Mouse (Mus musculus): ENCODE data around the gene Dnttip2. TPM values are rescaled to one million over a fixed set of nuclear protein-coding genes. Genes with fewer than 3 reads are reported as not detected.
A peak's percentile ranks its signal among the peaks of the same experiment; 100 is the strongest.

Dnttip2 gene
- polyA plus RNA-seq, 1 experiment from 2014 or later = 73.3 TPM

DNA sequence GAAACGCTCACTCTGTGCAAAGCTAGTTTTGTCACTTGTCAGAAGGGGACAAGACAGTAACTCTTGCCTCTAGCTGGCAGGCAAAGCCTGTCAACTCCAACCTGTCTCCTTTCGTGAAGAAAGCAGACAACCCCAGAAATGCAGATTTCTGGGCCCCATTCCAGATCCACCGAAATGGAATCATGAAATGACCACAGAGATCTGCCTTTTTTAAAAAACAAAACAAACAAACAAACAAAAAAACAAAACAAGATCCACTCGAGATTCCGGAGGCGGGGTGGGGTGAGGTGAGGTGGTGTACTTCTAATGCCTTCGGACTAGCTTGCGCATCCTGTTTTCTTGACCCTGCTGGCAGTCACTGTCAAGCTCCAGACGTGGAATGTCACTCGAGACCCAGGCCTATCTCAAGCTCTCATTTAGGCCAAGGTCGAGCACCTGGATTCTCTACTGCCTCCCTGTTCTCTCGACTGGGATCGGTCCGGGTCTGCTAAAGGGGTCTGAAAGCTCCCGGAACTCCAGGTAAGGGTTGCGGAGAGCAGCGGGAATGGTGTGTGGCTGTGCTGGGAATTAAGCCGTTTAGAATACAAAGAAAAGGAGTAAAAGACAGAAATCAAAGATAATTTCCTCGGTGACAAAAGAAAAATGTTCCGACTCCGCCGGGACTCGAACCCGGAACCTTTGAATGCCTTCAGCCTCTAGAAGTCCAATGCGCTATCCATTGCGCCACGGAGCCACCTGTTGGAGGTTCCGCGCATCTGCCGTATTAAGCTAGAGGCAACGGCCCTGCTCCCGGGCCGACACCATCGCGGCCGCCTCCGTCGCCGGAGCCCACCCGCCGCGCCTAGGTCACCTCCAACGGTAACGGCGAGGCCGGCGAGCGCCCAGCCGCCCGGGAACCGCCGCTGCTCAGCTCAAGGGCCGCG lies 18.4 kb downstream of the Dnttip2 start:
- peak overlapping the region; percentile 80 for H3K9ac ChIP-seq
- no peaks in the 10 kb centered on the region for H3K27me3 ChIP-seq
- WGBS = 6% methylated on average over 54 of the region's 54 CpGs
- H3K4me3 ChIP-seq (replicated peaks) = peak overlapping the region; percentile 72
- peaks cover 20% of the 10 kb centered on the region for H3K4me1 ChIP-seq
- H3K4me2 ChIP-seq = peak overlapping the region; percentile 68
- peak overlapping the region; percentile 97 for H3K27ac ChIP-seq
- no peaks in the 10 kb centered on the region for H3K36me3 ChIP-seq
- peak; percentile 89 for ATAC-seq (replicated peaks; ENCODE audit: low FRiP score)
- H3K9me3 ChIP-seq (replicated peaks) = no peaks in the 10 kb centered on the region

DNA sequence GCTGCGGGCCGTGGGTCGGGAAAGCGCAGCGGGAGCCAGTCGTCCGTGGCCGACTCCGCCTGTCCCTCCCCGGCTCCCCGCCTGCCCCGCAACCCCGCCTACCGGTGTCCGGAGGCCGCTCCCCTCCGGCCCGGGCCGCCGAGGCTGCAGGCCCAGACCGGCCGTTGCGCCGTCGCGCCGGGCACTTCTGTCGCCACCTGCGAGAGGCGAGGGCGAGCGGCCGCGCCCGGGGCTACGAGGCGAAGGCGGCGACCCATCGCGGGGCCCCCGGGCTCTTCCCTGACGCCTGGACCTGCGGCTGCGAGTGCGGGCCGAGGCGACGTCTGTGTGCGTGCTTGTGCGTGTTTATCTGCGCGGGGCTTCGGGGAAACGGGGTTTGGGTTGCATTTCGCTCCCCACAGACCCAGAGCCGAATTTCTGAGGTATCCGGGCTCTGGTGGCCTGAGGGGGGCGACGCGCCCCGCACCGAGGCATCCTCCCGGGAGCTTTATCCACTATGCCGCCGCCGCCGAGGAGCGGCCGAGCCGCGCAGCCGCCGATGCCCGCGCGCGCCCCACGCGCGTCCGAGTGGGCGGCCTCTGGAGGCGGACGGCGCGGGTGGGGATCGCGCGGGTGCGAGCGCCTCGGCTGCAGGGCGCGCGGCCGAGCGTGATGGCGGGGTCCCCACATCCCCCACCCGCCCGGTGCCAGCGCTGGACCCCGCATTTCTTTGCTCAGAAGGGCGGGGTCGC lies 19.2 kb downstream of the Dnttip2 start:
- peak; percentile 95 for ATAC-seq (replicated peaks; ENCODE audit: low FRiP score)
- no peaks in the 10 kb centered on the region for H3K36me3 ChIP-seq
- peak overlapping the region; percentile 80 for H3K9ac ChIP-seq
- H3K27ac ChIP-seq = peak overlapping the region; percentile 97
- H3K9me3 ChIP-seq (replicated peaks) = no peaks in the 10 kb centered on the region
- H3K4me2 ChIP-seq = peak overlapping the region; percentile 68
- WGBS = under 1% methylated on average over 94 of the region's 105 CpGs
- H3K4me3 ChIP-seq (replicated peaks) = peak overlapping the region; percentile 72
- H3K4me1 ChIP-seq = peaks cover 20% of the 10 kb centered on the region
- no peaks in the 10 kb centered on the region for H3K27me3 ChIP-seq

DNA sequence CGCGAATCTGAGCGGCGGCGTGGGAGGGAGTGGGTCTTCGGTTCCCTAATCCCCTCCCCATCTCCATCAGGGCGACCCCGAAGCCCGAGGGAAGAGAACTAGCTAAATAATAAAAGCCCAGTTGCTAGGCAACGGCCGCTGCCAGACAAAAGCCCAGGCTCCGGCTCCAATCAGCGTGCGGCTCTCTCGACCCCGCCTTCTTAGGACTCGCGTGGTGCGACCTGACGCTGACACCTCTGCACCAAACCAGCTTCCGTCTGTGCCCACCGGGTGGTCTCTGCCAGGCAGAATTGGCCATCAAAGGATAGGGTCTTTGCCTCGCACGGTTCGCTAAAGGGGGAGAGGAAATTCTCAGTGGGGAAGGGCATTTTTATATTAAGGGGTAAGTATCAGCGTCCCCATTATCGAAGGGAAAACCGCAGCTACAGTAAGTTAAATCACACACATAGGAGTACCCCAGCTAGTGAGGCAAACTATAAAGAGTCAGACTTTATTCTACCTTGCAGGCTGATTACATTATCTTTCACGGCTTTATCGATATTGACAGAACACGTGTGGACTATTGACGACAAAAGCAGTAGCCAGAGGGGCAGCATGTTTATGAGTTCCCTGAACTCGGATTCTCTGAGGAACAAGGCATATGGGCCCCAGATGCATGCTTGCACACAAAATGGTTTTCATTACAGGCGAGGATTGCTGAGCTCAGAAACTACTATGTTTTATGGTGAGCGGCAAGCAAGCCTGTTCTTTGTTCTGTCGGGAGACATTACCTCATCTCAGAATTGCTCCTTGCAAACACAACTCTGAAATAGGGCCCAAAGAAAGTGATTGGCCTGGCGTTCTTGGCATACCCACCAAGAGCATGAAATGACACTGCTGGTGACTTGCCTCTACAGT lies 20.0 kb downstream of the Dnttip2 start, which contains the start of gene Bcar3:
Gene Bcar3 (plus strand): TSS at position 183 of the 897 bp plus-strand sequence.
- peak within 1 kb of the TSS; percentile 68 for H3K4me2 ChIP-seq
- H3K27me3 ChIP-seq = no peaks in the 10 kb centered on the region
- no peaks in the 10 kb centered on the region for H3K36me3 ChIP-seq
- ATAC-seq (replicated peaks; ENCODE audit: low FRiP score) = peak; percentile 69
- H3K4me1 ChIP-seq = peaks cover 20% of the 10 kb centered on the region
- H3K9me3 ChIP-seq (replicated peaks) = no peaks in the 10 kb centered on the region
- H3K4me3 ChIP-seq (replicated peaks) = peak within 1 kb of the TSS; percentile 72
- H3K9ac ChIP-seq = peak within 1 kb of the TSS; percentile 80
- H3K27ac ChIP-seq = peak within 1 kb of the TSS; percentile 97
- 6% methylated on average over 37 of the region's 37 CpGs for WGBS

DNA sequence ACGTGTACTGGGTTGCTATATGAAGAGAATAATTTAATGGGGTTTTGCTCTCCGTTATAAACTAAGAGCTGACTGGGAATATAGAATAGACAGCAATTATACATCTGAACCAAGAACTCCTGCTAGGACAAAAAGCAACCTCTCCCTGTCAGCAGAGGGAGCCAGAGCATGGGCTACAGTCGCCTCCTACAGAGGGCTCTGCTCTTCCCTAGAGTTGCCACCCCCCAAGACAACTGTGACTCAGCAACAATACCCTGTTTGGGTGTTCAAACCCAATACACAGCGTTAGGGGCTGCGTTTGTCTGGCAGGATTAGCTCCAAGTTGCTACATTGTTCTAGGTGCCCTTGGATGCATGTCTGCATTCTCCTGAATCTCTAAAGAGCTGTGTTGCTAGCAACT lies 21.3 kb downstream of the Dnttip2 start:
- H3K27ac ChIP-seq = no peak overlapping the region
- no peak overlapping the region for H3K9ac ChIP-seq
- no peak overlapping the region for H3K4me2 ChIP-seq
- no peak overlapping the region for H3K4me3 ChIP-seq (replicated peaks)
- WGBS = 14% methylated on average over 5 of the region's 5 CpGs
- peaks cover 20% of the 10 kb centered on the region for H3K4me1 ChIP-seq
- no peak for ATAC-seq (replicated peaks; ENCODE audit: low FRiP score)
- H3K36me3 ChIP-seq = no peaks in the 10 kb centered on the region
- no peaks in the 10 kb centered on the region for H3K27me3 ChIP-seq
- H3K9me3 ChIP-seq (replicated peaks) = no peaks in the 10 kb centered on the region

DNA sequence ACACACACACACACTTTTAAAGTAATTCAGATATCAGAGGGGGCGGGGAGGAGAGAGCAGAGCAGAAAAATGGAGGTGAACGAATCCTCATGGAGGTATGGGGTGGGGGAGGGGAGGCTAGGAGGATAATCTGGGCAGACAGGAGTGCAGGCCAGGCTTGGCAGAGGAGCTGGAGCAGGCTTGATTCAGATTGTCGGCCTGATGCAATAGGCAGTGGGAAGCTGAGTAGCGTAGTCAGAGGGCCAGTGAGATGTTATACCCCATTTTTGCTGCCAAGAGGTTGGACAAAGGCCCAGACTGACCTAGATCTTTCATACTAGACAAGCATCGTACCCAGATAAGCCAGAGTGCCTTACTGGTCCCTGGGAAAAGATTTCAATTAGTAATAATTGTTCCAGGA lies 22.8 kb downstream of the Dnttip2 start:
- H3K36me3 ChIP-seq = no peaks in the 10 kb centered on the region
- 72% methylated on average over 5 of the region's 5 CpGs for WGBS
- no peak for ATAC-seq (replicated peaks; ENCODE audit: low FRiP score)
- peaks cover 25% of the 10 kb centered on the region for H3K4me1 ChIP-seq
- no peak overlapping the region for H3K4me3 ChIP-seq (replicated peaks)
- H3K4me2 ChIP-seq = no peak overlapping the region
- no peaks in the 10 kb centered on the region for H3K27me3 ChIP-seq
- H3K9me3 ChIP-seq (replicated peaks) = no peaks in the 10 kb centered on the region
- no peak overlapping the region for H3K27ac ChIP-seq
- no peak overlapping the region for H3K9ac ChIP-seq

DNA sequence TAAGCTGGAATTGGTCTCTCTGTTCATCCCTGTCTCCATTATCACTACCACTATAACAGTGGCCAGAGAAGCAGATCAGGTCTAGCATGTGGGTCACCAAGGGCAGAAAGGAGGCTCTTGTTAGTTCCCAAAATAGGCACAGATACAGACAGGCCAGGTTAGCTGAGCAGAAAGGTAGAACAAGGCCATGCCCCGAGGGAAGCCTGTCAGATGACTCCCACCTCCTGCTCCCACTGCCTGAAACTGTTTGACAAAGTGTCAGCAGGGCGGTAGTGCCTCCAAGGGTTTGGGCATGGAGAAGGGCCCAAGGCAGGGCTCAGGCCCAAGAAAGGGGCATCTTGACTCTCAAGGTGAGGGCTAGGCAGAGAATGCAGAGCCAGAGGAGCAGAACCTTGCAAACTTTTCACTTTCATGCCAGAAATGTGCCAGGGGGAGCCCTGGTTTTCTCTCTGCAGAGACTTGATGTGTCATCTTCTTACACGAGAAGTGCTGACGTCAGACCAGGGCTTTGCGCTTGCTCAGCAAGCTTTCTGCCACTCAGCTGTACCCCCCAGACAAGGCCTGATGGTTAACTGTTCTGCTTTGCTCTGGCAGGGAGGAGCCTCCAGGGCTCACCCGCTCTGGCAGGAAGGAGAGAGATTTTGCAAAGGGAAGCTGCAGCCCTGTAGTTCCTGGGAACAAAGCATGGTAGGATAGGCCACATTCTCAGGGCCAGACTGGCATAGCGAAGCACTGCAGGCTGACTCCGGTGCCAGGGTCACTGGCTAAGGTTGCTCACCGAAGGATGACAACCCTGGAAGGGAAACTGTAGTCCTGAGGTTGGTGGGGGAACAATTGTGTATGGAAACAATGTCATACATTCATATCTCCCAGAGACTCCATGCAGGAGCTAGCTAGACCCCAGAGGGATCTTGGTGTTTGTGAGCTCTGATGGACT lies 27.1 kb downstream of the Dnttip2 start:
- no peak overlapping the region for H3K9ac ChIP-seq
- no peak overlapping the region for H3K4me3 ChIP-seq (replicated peaks)
- peaks cover 12% of the 10 kb centered on the region; the same call in 1 of the 2 replicates for H3K4me1 ChIP-seq
- H3K27ac ChIP-seq = peak overlapping the region; percentile 51
- peak; percentile 72; the same call in 1 of the 2 replicates for ATAC-seq (replicated peaks; ENCODE audit: low FRiP score)
- H3K27me3 ChIP-seq = no peaks in the 10 kb centered on the region
- H3K9me3 ChIP-seq (replicated peaks) = no peaks in the 10 kb centered on the region
- 61% methylated on average over 9 of the region's 9 CpGs for WGBS
- no peaks in the 10 kb centered on the region for H3K36me3 ChIP-seq
- no peak overlapping the region for H3K4me2 ChIP-seq

DNA sequence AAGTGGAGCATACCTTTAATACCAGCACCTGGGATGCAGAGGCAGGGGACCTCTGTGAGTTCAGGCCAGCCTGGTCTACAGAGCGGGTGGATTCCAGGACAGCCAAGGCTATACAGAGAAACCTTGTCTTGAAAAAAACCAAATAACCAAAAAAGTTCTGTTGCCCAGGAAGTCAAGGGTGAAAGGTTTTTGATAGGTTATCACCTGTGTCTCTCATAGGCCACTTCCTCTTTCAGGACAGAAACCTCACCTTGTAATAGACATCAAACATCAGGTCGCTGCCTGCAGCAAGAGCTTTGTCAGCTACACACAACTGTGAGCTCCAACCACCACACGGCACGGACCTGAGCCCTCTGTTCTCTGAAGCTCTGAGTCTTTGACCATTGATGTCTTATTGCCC lies 30.4 kb downstream of the Dnttip2 start:
- 85% methylated on average over 4 of the region's 4 CpGs for WGBS
- Histone ChIP-seq H3K4me3 (replicated peaks) (no peak overlapping the region), H3K27ac (no peak overlapping the region), H3K9me3 (replicated peaks) (no peaks in the 10 kb centered on the region), H3K27me3 (0 out of 2 replicates have a peak, but pooled peaks cover 6% of the 10 kb centered on the region), H3K4me1 (peaks cover 12% of the 10 kb centered on the region; the same call in 1 of the 2 replicates), H3K36me3 (no peaks in the 10 kb centered on the region), H3K4me2 (no peak overlapping the region), H3K9ac (no peak overlapping the region)
- ATAC-seq (replicated peaks; ENCODE audit: low FRiP score) = no peak

DNA sequence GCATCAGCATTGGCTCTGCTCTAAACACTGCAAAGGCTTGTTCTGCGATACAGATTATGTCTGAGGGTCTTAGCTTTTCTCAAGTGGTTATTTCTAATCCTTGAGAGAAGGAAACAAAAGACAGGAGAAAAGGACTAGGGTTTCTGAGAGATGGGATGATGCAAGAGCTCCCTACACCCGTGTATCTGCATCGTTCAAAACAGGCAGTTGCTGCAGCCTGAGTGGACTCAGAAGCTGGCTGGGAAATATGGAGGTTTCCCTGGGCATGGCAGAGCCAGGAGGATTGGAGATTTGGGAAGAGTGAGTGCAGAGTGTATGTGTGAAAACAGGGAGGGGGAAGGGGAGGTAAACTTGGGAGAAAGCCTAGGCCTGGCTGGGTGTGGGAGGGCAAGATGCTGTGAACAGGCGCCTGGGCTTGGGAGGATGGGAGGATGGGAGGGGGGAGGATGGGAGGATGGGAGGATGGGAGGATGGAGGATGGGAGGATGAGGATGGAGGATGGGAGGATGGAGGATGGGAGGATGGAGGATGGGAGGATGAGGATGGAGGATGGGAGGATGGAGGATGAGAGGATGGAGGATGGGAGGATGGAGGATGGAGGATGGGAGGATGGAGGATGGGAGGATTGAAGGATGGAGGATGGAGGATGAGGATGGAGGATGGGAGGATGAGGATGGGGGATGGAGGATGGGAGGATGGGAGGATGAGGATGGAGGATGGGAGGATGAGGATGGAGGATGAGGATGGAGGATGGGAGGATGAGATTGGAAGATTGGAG lies 33.9 kb downstream of the Dnttip2 start:
- no peak overlapping the region for H3K4me3 ChIP-seq (replicated peaks)
- no peaks in the 10 kb centered on the region for H3K9me3 ChIP-seq (replicated peaks)
- ATAC-seq (replicated peaks; ENCODE audit: low FRiP score) = no peak
- H3K9ac ChIP-seq = no peak overlapping the region
- 63% methylated on average over 4 of the region's 4 CpGs for WGBS
- H3K27ac ChIP-seq = no peak overlapping the region
- H3K36me3 ChIP-seq = no peaks in the 10 kb centered on the region
- 0 out of 2 replicates have a peak, but pooled peaks cover 9% of the 10 kb centered on the region for H3K27me3 ChIP-seq
- peaks cover 3% of the 10 kb centered on the region; the same call in 1 of the 2 replicates for H3K4me1 ChIP-seq
- no peak overlapping the region for H3K4me2 ChIP-seq

DNA sequence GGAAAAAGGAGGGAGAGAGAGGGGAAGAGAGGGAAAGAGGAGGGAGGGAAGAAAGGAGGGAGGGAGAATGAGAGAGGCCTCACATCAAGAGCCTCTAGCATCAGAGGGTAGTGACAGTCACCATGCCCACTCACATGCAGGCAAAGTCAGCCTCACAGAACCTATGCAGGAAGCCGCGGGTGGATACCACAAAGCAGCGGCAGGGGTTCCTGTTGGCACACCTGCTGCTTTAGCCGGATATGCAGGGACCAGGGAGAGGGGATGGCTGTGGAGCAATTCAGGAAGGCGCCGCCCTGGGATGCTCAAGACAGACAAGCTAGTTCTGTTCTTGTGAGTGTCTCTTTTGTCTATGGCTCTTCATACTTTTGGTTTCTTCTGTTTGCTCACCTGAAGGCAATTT lies 34.8 kb downstream of the Dnttip2 start:
- Histone ChIP-seq H3K9ac (no peak overlapping the region), H3K27ac (no peak overlapping the region), H3K36me3 (no peaks in the 10 kb centered on the region), H3K4me1 (peaks cover 9% of the 10 kb centered on the region; the same call in 1 of the 2 replicates), H3K9me3 (replicated peaks) (no peaks in the 10 kb centered on the region), H3K27me3 (0 out of 2 replicates have a peak, but pooled peaks cover 9% of the 10 kb centered on the region), H3K4me2 (no peak overlapping the region), H3K4me3 (replicated peaks) (no peak overlapping the region)
- ATAC-seq (replicated peaks; ENCODE audit: low FRiP score) = no peak
- 29% methylated on average over 6 of the region's 6 CpGs for WGBS

DNA sequence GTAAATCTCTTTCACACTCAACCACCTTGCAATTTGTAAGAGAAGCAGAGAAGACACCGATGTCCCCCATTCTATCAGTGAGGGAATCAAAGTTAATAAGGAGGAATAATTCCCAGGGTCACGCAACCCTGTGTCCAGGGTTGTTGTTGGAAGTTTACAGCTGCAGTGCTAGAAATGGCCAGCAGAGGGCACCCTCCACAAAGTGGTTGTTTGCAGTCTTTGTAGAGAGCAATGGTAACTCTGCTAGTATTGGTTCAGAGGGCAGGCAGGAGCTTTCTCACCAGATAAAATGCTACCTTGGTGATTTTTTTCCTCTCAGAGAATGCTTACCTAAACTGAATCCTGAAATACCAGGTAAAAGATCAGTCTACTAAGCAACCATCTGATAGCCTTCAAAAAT lies 37.9 kb downstream of the Dnttip2 start:
- H3K4me2 ChIP-seq = no peak overlapping the region
- H3K36me3 ChIP-seq = no peaks in the 10 kb centered on the region
- no peak overlapping the region for H3K4me3 ChIP-seq (replicated peaks)
- H3K4me1 ChIP-seq = peaks cover 15% of the 10 kb centered on the region
- H3K9me3 ChIP-seq (replicated peaks) = no peaks in the 10 kb centered on the region
- H3K9ac ChIP-seq = no peak overlapping the region
- 0 out of 2 replicates have a peak, but pooled peaks cover 9% of the 10 kb centered on the region for H3K27me3 ChIP-seq
- WGBS = 17% methylated on average over 2 of the region's 2 CpGs
- no peak overlapping the region for H3K27ac ChIP-seq
- ATAC-seq (replicated peaks; ENCODE audit: low FRiP score) = 0 out of 2 replicates have a peak, but pooled peaks have one; percentile 56

All from kidney, embryonic 15.5 days (tissue).